Mouse (Mus musculus) thymus, postnatal 0 days (tissue): ENCODE measurements around the gene Rabgap1l. TPM values are rescaled to one million over a fixed set of nuclear protein-coding genes. Genes with fewer than 3 reads are reported as not detected.
"Not testable (repeated sequence)": the region's sequence is repeated elsewhere in the genome, so short reads cannot be mapped to it uniquely, and the experiment has no call there.

Experiments used
- DNase-seq: peaks from one replicate; pipeline ENCODE4 v3.0.0-alpha.2; 2015; ENCODE audit warnings: low spot score
- polyA plus RNA-seq: library from polyadenylated mRNA; unstranded; fragments of >200 nt; fragmentation: Nextera tagmentation; extraction: Ambion mirVana; gene quantifications from 2 replicates; pipeline ENCODE4 v1.2.1, GENCODE M21; 2015

The Rabgap1l gene
- polyA plus RNA-seq, 1 experiment from 2014 or later: 88.0 TPM

GRCm38 (mm10) chr1:160693094-160693447 lies 99.9 kb downstream of the Rabgap1l start:
- DNase-seq: no peak

DNA sequence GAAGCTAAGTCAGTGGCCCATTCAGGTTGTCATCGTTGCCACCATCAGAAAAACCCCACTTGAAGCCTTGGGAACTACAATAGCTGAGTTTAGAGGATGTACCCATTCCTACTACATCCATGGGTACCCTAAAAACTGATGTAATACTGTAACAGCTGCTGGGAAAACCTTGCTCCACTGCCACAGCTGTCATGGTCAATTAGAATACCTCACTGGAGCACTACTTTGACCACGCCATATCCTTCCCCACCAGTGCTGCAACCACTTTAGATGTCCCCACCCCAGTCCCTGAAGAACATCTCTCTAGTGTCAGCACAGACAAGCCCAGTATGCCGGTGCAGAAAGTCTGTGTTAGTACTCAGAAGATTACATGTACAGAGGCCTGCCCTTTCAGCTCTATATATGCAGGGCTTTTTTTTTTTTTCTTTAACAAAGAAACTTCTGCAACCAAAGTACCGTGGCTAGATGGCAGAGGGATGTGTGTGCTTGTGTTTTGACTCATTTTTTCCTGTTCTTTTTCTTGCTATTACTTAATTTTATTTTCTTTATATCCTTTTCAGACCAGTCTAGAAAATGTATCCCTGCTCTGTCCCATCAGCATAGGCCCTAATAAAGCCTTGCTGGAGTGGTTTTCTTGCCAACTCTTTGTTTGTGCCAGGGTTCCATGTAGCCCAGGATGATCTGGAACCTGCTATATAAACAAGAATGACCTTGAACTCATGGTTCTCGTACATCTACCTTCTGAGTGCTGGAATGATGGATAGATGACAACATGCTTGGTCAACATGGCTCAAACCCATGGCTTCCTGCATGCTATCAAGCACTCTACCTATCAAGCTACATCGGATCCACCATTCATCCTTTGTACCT lies 100.6 kb downstream of the Rabgap1l start:
- no peak for DNase-seq

- DNase-seq: no peak
These were observed 101.8 kb downstream of the Rabgap1l start for GRCm38 (mm10) chr1:160691196-160691590.

GRCm38 (mm10) chr1:160690516-160691195 lies 102.4 kb downstream of the Rabgap1l start:
- DNase-seq: no peak

DNA sequence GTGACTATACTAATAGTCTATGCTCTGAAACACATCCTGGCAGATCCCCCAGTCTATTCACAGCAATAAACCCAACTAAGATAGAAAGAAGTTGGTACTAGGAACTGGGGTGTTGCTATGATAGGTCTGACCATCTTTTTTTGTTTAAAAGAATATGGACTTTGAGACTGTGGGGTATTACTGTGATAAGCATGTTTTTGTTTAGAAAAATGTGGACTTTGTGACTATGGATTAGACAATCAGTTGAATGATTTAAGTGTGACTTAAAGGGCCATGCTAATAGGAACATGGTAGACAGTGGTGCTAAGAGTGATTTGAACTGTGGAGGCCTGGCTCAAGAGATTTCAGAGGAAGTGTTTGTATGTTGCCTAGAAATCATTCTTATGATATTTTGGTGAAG lies 103.5 kb downstream of the Rabgap1l start:
- no peak for DNase-seq

GRCm38 (mm10) chr1:160684251-160684650 lies 108.8 kb downstream of the Rabgap1l start:
- DNase-seq: no peak

DNA sequence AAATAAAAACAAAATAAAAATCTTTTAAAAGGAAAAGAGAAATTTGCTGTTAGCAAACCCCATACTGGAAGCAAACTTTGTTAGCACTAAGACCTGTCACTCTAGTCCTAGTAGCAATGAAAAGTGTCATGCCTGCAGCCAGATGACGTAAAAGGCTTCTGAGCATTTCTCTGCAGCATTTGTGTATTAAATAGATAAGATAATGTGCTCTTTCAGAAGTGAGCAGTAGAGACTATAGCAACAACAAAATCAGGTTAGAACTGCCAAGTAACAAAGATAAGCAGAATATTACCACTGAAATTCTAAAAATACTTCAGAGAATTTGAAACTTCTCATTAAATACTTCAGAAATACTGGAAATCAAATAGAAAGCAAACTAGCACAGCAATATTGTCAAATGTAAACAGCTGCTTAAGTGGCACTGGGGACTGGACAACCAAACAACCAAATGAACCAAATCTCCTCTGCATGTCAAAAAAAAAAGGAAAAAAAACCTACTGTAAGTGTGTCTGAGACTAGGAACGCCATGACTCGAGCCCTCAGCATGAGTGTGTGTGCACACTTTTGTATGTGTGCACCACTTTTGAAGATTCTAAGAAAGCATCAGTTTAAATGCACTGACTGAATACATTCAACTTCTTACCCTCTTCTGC lies 111.5 kb downstream of the Rabgap1l start:
- no peak for DNase-seq

- no peak for DNase-seq
These were observed 118.2 kb downstream of the Rabgap1l start for GRCm38 (mm10) chr1:160674763-160675162.

DNA sequence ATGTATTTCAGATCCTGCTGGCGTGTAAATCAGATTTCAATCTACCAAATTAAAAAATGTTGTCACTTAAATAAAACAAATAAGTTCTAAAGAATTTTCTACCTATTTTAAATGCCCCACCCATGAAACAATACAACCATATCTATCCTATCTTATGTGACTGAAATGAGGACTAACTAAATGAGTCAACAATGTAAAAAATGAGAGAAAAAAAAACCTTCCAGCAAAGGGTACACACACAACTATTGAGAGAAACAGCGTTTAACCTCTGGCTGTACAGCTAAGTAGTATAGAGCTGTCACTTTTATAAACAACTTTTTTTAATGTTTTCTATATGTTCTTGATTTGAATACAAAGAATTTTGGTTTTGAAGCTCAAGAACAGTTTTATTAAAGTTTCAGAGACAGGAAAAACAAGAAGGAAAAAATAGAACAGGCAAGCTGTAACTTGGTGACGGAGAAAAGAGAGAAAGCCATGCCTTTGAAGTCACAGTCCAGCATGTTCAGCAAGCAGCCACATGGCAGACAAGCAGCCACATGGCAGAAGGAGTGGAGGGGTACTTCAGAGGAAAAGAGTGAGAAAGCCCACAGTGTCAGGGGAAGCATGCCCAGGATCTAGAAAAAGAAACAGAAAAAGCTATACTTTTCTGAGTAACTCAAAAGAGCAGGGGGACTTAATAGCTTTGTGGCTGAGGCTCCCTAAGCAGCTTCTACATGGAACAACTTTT lies 120.8 kb downstream of the Rabgap1l start:
- DNase-seq: no peak

DNA sequence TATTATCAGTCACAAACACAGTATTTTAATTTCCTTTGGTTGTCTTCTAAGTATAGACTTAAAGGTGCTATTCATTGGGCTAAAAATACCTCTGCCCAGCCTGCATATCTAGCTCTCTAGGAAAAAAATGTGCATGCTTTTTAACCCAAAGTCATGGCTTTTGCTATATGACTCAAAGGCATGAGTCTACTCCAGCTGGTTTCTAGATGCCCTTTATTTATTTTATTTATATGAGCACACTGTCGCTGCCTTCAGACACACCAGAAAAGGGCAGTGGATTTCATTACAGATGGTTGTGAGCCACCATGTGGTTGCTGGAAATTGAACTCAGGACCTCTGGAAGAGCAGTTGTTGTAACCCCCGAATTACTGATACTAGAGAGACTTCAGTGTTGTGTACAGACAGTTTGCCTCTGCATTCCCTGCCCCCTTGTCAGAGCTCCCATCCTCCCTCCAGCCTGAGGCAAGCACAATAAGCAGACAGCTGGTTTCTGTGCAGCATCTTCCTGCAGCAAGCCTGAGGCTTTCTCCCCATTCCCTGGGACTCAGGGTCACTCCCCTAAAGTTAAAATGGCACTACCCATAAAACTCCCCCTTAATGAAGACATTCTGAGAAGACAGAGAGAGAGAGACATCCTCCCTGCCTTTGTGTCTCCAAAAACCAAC lies 137.1 kb downstream of the Rabgap1l start:
- DNase-seq: no peak

DNA sequence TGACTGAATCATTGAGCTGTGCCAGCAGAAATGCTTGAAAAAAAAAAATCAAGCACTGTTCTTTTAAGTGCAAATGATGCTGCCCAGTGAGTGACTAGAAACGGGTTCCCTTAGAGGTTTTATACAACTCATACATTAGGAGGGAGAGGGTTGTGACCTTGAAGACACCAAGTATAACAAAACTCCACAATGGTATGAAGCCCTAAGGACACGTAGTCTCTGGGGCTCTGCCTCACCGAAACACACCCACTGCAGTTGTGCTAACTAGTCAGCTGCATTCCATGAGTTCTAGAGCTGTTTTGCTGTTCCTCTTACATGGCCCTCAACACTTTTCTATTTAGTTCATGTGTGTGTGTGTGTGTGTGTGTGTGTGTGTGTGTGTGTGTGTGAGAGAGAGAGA lies 141.3 kb downstream of the Rabgap1l start:
- DNase-seq: no peak

DNA sequence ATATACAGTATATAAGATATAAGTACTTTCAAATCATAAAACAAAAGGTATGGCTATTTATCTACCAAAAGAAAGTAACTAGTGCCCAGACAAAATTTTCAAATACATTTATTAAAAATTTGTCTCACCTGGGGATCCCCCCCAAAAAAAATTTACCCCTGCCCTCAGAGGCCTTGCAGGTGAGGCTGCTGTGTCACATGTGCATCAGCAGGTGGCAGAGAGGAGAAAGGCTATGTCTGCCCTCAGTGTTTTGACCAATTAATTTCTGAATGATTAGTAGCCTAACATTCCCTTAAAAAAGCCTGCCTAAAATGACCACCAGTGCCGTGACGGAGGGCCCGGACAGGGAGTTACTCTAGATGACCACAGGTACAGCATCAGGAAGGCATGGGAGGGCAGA lies 147.6 kb downstream of the Rabgap1l start:
- no peak for DNase-seq

DNA sequence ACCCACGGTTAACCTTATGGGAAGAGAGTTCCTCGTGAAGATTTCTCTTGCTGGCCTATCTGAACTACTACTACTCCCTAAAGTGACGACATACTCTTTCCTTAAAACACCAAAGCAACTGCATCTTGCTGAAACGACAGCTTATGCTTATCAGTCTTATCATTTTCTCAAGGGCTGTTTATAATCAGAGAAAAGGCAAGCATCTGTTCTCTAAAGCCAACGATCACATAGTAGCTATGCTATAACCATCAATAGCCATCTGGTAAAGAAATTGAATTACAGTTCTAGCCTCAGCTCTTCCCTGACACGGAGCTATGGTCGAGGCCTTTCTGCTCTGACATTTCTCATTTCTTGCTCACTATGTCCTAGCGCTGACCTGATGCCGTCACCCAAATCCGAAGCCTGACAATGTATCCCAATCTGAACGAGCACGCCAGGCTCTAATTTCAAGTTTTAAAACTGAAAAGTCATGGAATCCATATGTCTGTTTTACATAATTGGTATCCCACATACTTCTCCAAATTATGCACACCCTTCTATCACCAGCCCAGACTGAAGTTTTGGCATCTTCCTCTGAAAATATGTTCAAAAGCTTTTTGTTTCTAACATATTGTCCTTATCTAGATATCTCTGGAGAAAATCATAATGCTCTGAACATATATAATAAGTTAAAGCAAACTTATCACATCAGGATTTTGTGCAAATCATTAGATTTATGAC lies 164.6 kb downstream of the Rabgap1l start:
- no peak for DNase-seq

- DNase-seq: not testable (repeated sequence)
These were observed 168.5 kb downstream of the Rabgap1l start for GRCm38 (mm10) chr1:160624354-160625120.

DNA sequence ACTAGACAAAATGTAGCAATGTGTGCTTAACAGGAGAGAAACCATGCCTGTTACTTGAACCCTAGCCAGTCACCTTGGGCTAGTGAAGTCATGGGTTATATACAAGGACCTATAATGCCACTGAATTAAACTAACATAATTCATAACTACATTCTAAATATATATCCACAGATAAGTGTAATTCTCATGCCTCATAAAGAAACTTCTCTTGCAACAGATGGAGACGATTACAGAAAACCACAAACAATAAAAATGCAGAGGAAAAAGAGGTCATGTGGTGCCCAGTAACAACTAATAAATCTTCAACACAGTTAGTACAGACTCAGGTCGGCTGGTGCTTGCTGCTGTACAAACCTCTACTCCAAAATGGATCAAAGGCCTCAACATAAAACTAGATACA lies 174.8 kb downstream of the Rabgap1l start:
- no peak for DNase-seq

DNA sequence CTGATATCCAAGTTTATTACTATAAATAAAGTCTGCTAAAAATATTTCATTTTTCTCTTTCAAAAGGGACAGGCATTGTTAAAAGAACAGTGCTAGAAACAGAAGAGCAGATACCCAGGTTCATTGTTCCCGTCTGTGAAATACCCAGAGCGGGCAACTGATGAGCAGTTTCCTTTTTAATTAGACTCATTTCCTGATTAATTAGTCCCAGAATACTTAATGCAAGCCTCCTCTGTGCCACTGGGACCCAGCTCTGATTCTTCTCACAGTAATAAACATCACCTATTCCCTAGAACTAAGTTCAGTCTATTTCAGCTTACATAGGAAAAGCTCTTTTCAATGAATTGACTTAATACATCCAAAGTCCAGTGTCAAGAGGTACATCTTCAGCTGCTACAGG lies 186.6 kb downstream of the Rabgap1l start:
- no peak for DNase-seq

DNA sequence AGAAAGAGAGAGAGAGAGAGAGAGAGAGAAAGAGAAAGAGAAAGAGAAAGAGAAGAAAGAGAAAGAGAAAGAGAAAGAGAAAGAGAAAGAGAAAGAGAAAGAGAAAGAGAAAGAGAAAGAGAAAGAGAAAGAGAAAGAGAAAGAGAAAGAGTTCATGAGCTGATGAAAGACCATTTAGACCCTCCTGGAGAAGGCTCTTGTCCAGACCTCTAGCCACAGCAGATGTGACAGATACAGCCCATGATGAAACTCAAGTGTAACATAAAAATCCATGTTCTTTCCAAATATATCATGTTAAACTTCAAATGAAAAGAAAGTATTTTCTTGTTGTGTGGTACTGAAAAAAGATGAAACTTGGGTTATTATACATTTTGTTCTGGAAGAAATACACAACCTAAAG lies 189.7 kb downstream of the Rabgap1l start:
- DNase-seq: not testable (repeated sequence)

DNA sequence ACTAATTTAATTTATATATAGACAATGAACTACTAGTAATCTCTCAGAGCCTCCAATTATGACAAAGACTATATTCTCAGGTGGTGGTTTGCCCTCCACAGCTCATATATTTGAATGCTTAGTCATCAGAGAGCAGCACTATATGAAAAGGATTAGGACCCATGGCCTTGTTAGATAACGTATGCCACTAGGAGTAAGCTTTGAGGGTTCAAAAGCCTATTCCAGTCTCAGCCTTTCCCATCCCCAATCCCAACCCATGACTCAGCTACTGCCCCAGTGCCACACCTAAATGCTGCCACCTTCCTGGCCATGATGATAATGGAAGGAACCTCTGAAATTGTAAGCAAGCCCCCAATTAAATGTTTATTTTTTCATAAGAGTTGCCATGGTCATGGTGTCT lies 195.6 kb downstream of the Rabgap1l start:
- DNase-seq: no peak

GRCm38 (mm10) chr1:160596948-160597270 lies 196.1 kb downstream of the Rabgap1l start:
- no peak for DNase-seq
